Mouse (Mus musculus): ENCODE data around the gene Sash1.

DNA sequence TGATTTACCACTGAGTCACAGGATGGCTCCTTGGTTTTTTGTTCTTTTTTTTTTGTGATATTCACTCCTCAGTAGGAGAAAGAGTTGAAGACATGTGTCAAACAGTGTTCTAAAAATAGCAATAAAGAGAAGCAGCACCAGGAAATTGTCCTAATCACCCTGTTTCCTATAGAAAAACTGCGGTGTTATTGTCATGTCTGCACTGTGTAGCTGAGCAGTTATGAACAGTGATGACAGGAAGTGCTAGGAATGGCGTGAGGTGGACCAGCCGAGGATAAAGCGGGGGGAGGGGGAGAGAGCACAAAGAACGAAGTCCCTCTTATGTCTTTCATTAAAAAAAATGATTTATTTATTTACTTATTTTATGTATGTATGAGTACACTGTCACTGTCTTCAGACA lies 39.4 kb upstream of the Sash1 start:
- TF ChIP-seq CTCF (IDR thresholded peaks at IDR 0.05; ENCODE audit: control insufficient read depth, insufficient read depth, insufficient read length), result no peak
- no peak for TF ChIP-seq MAX (IDR thresholded peaks at IDR 0.05)
- TF ChIP-seq MYOD1 (IDR thresholded peaks at IDR 0.05; ENCODE audit: control insufficient read depth, insufficient read length, low read depth), result no peak
- TF ChIP-seq FOSL1 (IDR thresholded peaks at IDR 0.05; ENCODE audit: insufficient read depth, low read length, poor library complexity, severe bottlenecking), result no peak

Measured in C2C12 (cell line).